Mouse (Mus musculus): ENCODE measurements around the gene Scn3a. TPM values are rescaled to one million over a fixed set of nuclear protein-coding genes. Genes with fewer than 3 reads are reported as not detected.

Scn3a gene
- 46.9 and 47.7 TPM in 2 replicates for polyA plus RNA-seq (2015; fragmentation: Nextera tagmentation; extraction: Ambion mirVana)

DNA sequence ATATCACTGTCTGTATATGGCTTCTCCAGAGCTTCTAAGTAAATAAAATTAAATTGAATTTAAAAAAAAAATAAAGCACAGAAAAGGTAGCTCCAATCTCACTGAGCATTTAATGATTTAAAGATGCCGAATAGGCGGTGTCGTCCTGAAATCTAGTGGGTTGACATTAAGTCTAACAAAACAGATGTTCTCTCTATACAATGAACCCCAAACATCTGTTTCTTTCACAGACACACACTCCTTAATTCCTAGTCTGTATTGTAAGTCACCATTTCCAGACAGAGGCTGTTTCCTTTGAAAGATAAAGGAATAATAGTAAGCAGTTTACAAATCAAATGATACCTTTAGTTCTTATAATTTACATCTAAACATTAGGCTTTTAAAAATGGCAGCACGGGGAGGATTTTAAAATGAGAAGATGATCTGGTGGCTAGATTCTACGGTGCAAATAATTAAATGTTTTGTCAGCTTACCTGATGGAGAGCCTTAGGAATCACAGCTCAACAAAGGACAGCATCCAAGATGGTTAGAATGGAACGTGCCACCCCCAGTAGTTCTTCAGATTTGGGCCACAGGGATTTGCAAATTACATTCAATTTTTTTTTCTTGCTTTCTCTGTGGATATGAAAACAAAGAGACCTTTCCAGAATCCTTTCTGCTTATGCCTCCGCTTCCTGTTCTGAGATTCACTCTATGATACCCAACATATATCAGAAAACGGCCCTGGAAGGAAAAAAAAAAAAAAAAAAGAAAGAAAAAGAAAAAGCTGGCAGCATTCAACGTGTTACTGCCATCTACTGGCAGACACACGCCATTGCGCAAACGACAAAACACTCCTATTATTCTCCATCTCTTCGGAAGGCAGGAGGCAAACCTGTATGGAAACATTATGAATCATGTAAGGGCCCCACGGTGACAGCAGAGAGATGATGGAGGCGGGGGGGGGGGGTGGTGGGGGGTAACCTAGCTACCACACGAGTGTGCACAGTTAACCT, at the start of gene Scn3a:
Scn3a (minus strand) TSS at position 835 of the 995 bp plus-strand sequence.
- Histone ChIP-seq H3K36me3 (no peaks in the 10 kb centered on the region), H3K9ac (peak within 1 kb of the TSS; percentile 62), H3K27me3 (no peaks in the 10 kb centered on the region), H3K9me3 (no peaks in the 10 kb centered on the region), H3K27ac (replicated peaks) (peak within 1 kb of the TSS; percentile 82), H3K4me3 (peak within 1 kb of the TSS; percentile 51), H3K4me2 (peak within 1 kb of the TSS; percentile 70), H3K4me1 (replicated peaks) (peaks cover 25% of the 10 kb centered on the region)
- WGBS, result 8% methylated on average over 16 of the region's 16 CpGs
- peak; percentile 77 for ATAC-seq (ENCODE audit: low FRiP score, low read depth)

DNA sequence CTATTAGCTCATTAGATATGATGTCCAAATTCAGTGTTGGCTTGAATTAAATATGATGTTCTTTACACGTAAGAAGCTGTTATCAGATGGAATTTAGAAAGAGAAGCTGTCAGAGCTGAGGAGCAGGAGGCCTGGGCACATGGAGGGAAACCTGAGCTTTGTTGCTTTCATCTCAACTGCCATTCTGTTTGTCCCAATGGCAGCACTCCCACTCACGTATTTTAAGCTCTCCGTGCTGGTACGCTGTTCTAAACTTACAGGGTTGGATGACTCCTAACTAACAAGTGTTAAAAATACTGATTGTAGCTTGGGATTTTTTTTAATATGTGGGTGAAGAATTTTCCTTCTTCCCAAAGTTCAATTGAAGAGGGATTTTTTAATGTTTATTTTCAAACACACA, 44.5 kb upstream of the Scn3a start:
- H3K9me3 ChIP-seq, result no peaks in the 10 kb centered on the region
- no peak overlapping the region for H3K4me2 ChIP-seq
- no peak overlapping the region for H3K4me3 ChIP-seq
- H3K27ac ChIP-seq (replicated peaks), result no peak overlapping the region
- H3K4me1 ChIP-seq (replicated peaks), result no peaks in the 10 kb centered on the region
- no peak overlapping the region for H3K9ac ChIP-seq
- no peaks in the 10 kb centered on the region for H3K27me3 ChIP-seq
- 86% methylated on average over 4 of the region's 4 CpGs for WGBS
- no peak for ATAC-seq (ENCODE audit: low FRiP score, low read depth)
- H3K36me3 ChIP-seq, result no peaks in the 10 kb centered on the region

DNA sequence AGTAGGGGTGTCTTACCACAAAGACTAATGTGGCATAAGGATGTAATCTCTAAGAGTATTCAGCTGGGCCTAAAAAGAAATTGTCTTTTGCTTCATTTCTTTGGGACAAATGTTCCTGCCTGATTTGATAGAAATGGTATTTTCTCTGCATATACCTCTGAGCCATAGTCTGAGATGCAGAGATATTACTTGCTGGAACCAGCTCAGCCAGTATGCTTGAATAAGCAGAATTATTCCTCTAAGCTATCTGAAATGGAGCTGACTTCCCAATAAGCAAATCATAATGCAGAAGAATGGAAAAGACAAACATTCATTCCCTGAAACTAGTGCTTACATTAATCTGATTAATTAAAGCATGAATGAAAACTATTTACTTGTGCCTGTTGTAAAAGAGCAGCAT, 40.4 kb upstream of the Scn3a start:
- Histone ChIP-seq H3K27ac (replicated peaks) (no peak overlapping the region), H3K4me3 (no peak overlapping the region), H3K36me3 (no peaks in the 10 kb centered on the region), H3K9ac (no peak overlapping the region), H3K9me3 (no peaks in the 10 kb centered on the region), H3K27me3 (no peaks in the 10 kb centered on the region), H3K4me1 (replicated peaks) (no peaks in the 10 kb centered on the region), H3K4me2 (no peak overlapping the region)
- ATAC-seq (ENCODE audit: low FRiP score, low read depth), result no peak

DNA sequence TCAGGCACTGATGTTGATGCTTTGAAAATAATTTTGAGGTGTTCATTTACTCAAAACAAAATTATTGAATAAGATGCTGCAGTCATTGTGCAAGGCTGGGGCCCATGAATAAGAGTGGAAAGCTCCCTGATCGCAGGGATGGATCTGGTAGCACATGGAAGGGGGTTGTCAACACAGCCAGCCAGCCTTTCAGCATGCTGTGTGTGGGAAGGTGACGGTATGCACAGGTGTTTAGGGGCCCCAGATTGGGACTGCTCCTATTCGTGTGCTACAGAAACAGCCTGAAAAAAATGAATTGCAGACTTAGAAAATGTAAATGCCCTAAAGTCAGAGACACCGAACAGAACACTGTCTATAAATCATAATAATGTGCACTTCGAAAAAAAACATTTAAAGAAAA, 20.3 kb upstream of the Scn3a start:
- H3K4me1 ChIP-seq (replicated peaks), result no peaks in the 10 kb centered on the region
- no peaks in the 10 kb centered on the region for H3K27me3 ChIP-seq
- no peaks in the 10 kb centered on the region for H3K9me3 ChIP-seq
- H3K4me3 ChIP-seq, result no peak overlapping the region
- ATAC-seq (ENCODE audit: low FRiP score, low read depth), result no peak
- no peaks in the 10 kb centered on the region for H3K36me3 ChIP-seq
- WGBS, result 85% methylated on average over 5 of the region's 5 CpGs
- no peak overlapping the region for H3K4me2 ChIP-seq
- no peak overlapping the region for H3K9ac ChIP-seq
- H3K27ac ChIP-seq (replicated peaks), result no peak overlapping the region

DNA sequence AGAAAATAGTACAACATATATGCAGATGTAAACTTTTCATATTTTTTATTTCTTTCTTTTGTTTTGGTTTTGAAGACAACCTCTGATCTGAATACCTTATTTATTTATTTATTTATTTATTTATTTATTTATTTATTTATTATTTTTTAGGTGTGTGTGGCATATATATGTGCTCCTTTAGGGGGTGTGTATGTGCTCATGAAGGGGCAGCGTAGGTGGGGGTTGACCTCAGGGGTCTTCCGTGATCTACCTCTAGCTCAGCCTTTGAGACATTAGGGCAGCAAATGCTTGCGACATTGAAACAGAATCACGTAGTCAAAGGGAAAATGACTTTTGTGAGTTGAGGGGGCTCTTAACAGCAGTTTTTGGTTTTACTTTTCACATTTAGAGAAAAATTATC, 498 bp upstream of the Scn3a start:
- H3K4me3 ChIP-seq, result no peak overlapping the region
- H3K27me3 ChIP-seq, result no peaks in the 10 kb centered on the region
- 0 out of 2 replicates have a peak, but pooled peaks have one; percentile 40 for ATAC-seq (ENCODE audit: low FRiP score, low read depth)
- no peak overlapping the region for H3K27ac ChIP-seq (replicated peaks)
- no peaks in the 10 kb centered on the region for H3K9me3 ChIP-seq
- 86% methylated on average over 4 of the region's 4 CpGs for WGBS
- no peak overlapping the region for H3K9ac ChIP-seq
- H3K4me2 ChIP-seq, result no peak overlapping the region
- no peaks in the 10 kb centered on the region for H3K36me3 ChIP-seq
- peaks cover 25% of the 10 kb centered on the region for H3K4me1 ChIP-seq (replicated peaks)

DNA sequence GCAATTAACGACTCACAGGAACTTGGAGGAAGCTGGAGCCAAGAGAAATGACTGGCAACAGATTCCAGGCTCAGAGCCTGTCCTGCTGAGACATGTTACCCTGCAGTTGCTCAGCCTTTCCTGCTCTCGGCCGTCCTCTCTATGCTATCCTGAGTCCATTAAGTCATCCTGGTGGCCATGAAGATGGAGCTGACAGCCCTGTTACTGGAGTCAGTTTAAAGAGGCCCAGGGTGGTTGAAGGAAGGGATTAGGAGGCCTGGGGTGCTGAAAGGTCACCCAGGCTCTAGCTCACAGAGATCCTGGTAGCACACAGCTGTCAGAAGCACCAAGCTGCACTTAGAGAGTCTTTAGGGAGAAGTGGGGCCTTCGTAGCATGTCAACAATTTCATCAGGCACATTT, 3.5 kb downstream of the Scn3a start:
- peak overlapping the region; percentile 9 for H3K4me3 ChIP-seq
- H3K9ac ChIP-seq, result no peak overlapping the region
- WGBS, result 31% methylated on average over 4 of the region's 4 CpGs
- no peaks in the 10 kb centered on the region for H3K9me3 ChIP-seq
- H3K36me3 ChIP-seq, result no peaks in the 10 kb centered on the region
- peak overlapping the region; percentile 70 for H3K4me2 ChIP-seq
- H3K4me1 ChIP-seq (replicated peaks), result peaks cover 25% of the 10 kb centered on the region
- ATAC-seq (ENCODE audit: low FRiP score, low read depth), result no peak
- no peaks in the 10 kb centered on the region for H3K27me3 ChIP-seq
- no peak overlapping the region for H3K27ac ChIP-seq (replicated peaks)

DNA sequence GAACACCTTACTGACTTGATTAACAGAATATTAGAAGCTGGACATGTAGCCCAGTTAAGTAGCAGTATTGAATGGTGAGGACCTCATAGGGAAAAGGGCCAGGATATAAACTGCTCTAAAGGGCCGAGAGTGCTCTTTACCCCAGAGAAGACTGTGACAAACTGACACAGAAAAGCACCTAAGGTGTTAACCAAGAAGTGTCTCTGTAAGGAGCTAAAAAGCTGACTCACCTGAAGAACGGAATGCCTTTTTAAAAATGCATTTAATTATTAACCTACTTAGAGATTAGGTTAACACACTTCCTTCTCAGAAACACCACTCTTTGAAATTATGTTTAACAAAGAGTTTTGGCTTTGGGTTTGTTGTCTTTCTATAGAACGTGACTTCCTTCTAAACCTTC, 9.7 kb downstream of the Scn3a start:
- Histone ChIP-seq H3K4me1 (replicated peaks) (peaks cover 12% of the 10 kb centered on the region), H3K4me2 (no peak overlapping the region), H3K9me3 (no peaks in the 10 kb centered on the region), H3K9ac (no peak overlapping the region), H3K4me3 (no peak overlapping the region), H3K27ac (replicated peaks) (no peak overlapping the region), H3K27me3 (no peaks in the 10 kb centered on the region), H3K36me3 (no peaks in the 10 kb centered on the region)
- 79% methylated on average over 3 of the region's 3 CpGs for WGBS
- ATAC-seq (ENCODE audit: low FRiP score, low read depth), result no peak

DNA sequence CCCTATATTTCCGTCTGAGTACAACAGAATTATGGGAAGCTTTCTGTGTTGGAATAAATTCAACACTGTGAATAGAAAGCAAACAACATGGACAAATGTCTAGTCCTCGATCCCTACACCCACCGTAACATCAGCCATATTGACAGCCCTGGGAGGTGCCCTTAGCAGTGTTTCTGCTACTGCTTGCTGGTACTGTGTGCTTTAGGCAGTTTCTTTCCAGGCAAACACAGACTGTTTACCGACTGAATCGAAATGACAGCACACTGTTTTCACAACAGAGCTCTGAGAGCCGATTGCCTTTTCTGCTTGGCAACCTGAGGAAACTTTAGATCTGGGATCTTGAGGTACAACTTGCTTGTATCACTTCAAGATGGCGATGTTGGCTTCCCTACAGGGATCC, 12.8 kb downstream of the Scn3a start:
- H3K36me3 ChIP-seq, result no peaks in the 10 kb centered on the region
- H3K9me3 ChIP-seq, result no peaks in the 10 kb centered on the region
- peaks cover 22% of the 10 kb centered on the region for H3K4me1 ChIP-seq (replicated peaks)
- H3K4me2 ChIP-seq, result no peak overlapping the region
- H3K9ac ChIP-seq, result no peak overlapping the region
- no peaks in the 10 kb centered on the region for H3K27me3 ChIP-seq
- H3K4me3 ChIP-seq, result no peak overlapping the region
- 83% methylated on average over 7 of the region's 7 CpGs for WGBS
- ATAC-seq (ENCODE audit: low FRiP score, low read depth), result no peak
- H3K27ac ChIP-seq (replicated peaks), result no peak overlapping the region

DNA sequence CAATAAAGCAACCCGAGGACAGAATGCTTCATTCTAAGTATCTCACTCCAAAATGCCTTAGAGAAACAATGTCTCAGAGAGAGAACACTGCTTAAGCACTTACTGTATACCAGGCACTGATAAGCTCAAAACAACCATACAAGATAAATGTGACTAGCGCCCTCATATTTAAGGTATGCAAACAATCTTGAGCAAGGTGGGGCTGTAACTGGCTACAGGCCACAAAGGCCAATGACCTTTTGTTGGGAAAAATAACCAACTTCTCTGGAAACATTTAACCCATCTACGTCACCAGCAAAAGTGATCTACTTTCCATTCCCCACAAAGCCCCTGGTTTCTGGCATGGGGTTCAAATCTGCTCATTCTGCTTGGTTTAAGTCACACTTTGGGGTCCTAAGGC, 14.0 kb downstream of the Scn3a start:
- ATAC-seq (ENCODE audit: low FRiP score, low read depth), result no peak
- no peak overlapping the region for H3K4me3 ChIP-seq
- peak overlapping the region; percentile 62; the same call in 1 of the 2 replicates for H3K27ac ChIP-seq (replicated peaks)
- no peak overlapping the region for H3K4me2 ChIP-seq
- H3K27me3 ChIP-seq, result no peaks in the 10 kb centered on the region
- peaks cover 22% of the 10 kb centered on the region for H3K4me1 ChIP-seq (replicated peaks)
- H3K36me3 ChIP-seq, result no peaks in the 10 kb centered on the region
- H3K9ac ChIP-seq, result no peak overlapping the region
- no peaks in the 10 kb centered on the region for H3K9me3 ChIP-seq
- WGBS, result 85% methylated on average over 3 of the region's 3 CpGs

DNA sequence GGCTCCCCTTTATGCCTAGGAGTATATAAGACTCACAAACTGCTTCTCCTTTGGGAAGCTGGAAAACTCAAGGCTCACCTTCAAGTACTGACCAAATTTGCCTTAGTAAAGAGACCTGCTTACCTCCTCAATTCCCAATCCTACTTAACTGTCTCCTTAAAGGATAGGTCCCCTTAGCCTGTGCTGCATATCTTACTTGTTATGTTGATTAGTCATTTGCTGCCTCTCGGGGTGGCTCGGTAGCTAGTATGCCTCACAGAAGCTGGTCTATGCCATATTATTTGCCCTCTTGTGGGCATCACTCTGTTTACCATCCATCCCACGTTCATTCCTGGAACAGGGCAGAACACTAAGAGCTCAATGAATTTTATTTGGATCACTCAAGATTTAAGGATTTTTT, 14.7 kb downstream of the Scn3a start:
- H3K4me3 ChIP-seq, result no peak overlapping the region
- no peaks in the 10 kb centered on the region for H3K27me3 ChIP-seq
- peak overlapping the region; percentile 62 for H3K27ac ChIP-seq (replicated peaks)
- 0 out of 2 replicates have a peak, but pooled peaks have one; percentile 17 for ATAC-seq (ENCODE audit: low FRiP score, low read depth)
- 16% methylated on average over 3 of the region's 3 CpGs for WGBS
- no peaks in the 10 kb centered on the region for H3K36me3 ChIP-seq
- no peaks in the 10 kb centered on the region for H3K9me3 ChIP-seq
- H3K4me2 ChIP-seq, result 0 out of 2 replicates have a peak overlapping the region, but pooled peaks have one; percentile 9
- no peak overlapping the region for H3K9ac ChIP-seq
- H3K4me1 ChIP-seq (replicated peaks), result peaks cover 23% of the 10 kb centered on the region

DNA sequence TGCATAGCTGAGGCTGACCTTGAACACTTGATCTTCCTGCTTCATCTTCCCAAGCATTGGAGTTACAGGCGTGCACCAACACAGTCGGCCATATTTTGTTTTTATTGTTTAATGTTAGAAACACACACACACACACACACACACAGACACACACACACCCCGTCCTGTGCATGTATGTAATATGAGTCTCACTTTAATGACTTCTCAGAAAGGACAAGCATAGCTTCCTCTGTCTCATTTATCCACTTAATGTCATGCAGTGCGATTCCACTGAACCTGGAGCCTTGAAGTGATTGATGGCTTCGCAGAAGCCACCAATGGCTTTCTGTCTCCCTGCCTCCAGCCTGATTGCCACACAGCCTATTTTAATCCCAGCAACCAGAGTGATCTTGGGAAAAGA, 15.2 kb downstream of the Scn3a start:
- 36% methylated on average over 5 of the region's 5 CpGs for WGBS
- Histone ChIP-seq H3K4me3 (no peak overlapping the region), H3K4me1 (replicated peaks) (peaks cover 28% of the 10 kb centered on the region), H3K9me3 (no peaks in the 10 kb centered on the region), H3K4me2 (0 out of 2 replicates have a peak overlapping the region, but pooled peaks have one; percentile 9), H3K9ac (no peak overlapping the region), H3K27me3 (no peaks in the 10 kb centered on the region), H3K36me3 (no peaks in the 10 kb centered on the region), H3K27ac (replicated peaks) (peak overlapping the region; percentile 62)
- peak; percentile 73 for ATAC-seq (ENCODE audit: low FRiP score, low read depth)

DNA sequence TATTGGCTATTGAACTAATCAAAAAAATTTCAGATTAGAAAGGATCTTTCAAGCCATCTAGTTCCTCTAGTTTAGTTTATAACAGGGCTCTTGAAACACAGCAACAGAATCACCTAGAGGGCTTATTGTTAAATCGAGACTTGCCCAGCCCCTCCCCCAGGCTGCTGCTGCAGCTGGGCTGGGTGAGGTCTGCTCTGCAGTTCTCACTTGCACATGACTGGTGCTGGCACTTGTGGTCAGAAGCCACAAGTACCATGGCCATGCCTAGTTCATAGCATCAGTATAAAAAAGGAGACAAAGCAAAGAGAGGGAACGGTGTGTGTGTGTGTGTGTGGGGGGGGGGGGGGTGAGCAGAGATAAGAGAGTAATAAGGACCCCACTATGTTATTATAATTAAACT, 15.7 kb downstream of the Scn3a start:
- H3K36me3 ChIP-seq, result no peaks in the 10 kb centered on the region
- WGBS, result 30% methylated on average over 2 of the region's 2 CpGs
- no peaks in the 10 kb centered on the region for H3K9me3 ChIP-seq
- H3K27ac ChIP-seq (replicated peaks), result 0 out of 2 replicates have a peak overlapping the region, but pooled peaks have one; percentile 62
- H3K4me2 ChIP-seq, result no peak overlapping the region
- peaks cover 33% of the 10 kb centered on the region for H3K4me1 ChIP-seq (replicated peaks)
- H3K4me3 ChIP-seq, result no peak overlapping the region
- H3K27me3 ChIP-seq, result no peaks in the 10 kb centered on the region
- no peak overlapping the region for H3K9ac ChIP-seq
- ATAC-seq (ENCODE audit: low FRiP score, low read depth), result peak; percentile 14; the same call in 1 of the 2 replicates

All from hindbrain, embryonic 15.5 days (tissue).